Mouse (Mus musculus): Measurements from ENCODE around the gene Gng7. TPM values are rescaled to one million over a fixed set of nuclear protein-coding genes. Genes with fewer than 3 reads are reported as not detected.

The Gng7 gene
- polyA plus RNA-seq, 1 experiment from 2014 or later = 10.9 TPM

DNA sequence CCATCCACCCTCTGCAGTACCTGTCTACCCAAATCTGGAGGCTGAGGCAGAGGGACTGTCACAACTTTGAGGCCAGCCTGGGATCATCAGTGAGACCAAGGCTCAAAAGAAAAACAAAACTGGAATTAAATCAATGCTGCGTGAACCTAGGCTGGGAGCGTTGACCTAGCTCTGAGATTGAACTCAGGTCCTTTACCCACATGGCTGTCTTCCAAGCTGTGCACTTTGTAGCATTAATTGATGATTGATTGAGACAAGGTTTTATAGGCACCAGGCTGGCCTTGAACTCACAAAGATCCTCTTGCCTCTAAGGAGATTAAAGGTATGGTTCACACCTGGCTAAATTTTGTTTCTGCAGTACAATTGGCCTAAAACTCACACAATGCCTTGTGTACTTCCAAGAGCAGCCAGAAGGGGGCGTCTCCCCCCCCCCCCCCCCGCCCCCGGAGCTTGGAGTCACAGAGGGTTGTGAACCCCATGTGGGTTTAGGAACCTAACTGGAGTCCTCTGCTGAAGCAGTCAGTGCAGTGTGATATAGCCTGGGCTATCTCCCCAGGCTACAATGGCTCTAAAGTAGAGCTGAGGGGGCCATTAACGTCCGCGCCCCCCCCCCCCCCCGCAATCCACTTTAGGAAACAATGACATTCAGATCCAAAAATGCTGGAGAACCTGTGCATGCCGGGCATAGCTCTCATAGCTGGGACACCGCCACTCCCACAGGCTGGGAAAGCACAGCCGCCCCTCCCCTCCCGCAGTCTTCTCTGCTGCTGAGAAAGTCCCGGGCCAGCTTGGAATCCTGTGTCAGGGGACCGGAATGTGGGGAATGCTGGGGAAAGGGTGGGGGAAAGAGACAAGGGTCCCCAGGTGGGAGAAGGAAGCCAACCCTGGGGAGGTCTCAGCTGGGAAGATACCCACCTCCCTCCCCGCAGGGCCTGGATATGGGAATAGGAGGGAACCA is 53.9 kb downstream of the Gng7 start:
- H3K9ac ChIP-seq (replicated peaks) = no peak overlapping the region
- 0 out of 2 replicates have a peak, but pooled peaks have one; percentile 12 for ATAC-seq
- H3K4me2 ChIP-seq (replicated peaks) = no peak overlapping the region
- H3K27ac ChIP-seq = no peak overlapping the region
- no peaks in the 10 kb centered on the region for H3K9me3 ChIP-seq
- H3K36me3 ChIP-seq = no peaks in the 10 kb centered on the region
- no peaks in the 10 kb centered on the region for H3K27me3 ChIP-seq
- no peak overlapping the region for H3K4me3 ChIP-seq (replicated peaks)
- 0 out of 2 replicates have a peak, but pooled peaks cover 8% of the 10 kb centered on the region for H3K4me1 ChIP-seq (replicated peaks)
- 13% methylated on average over 15 of the region's 16 CpGs for WGBS

DNA sequence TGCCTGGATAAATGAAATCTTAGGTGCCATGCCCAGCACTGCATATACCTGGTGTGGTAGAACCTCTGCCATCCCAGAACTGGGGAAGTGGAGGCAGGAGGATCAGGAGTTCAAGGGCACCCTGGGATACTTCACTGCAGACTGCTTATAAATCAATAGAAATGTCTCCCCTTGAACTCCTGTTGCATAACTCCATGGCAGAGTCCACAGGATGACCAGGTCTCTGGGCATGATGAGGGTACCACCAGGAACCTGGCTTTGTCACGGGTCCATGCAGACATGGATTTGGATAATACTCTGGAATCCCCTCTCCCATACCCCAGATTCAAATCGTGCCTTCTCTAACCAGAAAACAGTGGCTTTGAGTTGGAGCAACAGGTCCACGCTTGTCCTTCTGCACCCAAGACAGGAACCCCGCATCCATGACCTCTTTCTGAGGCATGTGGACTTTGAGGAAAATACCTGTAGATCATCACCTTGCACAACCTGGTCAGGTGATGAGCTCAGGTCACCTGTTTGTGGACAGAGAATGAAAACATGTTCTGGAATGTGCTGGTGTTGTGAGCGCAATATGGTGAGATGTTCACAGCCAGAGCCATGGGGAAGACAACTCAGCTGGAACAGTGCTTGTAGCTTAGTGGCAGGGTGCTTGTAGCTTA is 55.6 kb downstream of the Gng7 start:
- H3K4me3 ChIP-seq (replicated peaks) = no peak overlapping the region
- no peaks in the 10 kb centered on the region for H3K36me3 ChIP-seq
- peaks cover 8% of the 10 kb centered on the region; the same call in 1 of the 2 replicates for H3K4me1 ChIP-seq (replicated peaks)
- H3K4me2 ChIP-seq (replicated peaks) = no peak overlapping the region
- no peaks in the 10 kb centered on the region for H3K27me3 ChIP-seq
- no peaks in the 10 kb centered on the region for H3K9me3 ChIP-seq
- H3K9ac ChIP-seq (replicated peaks) = no peak overlapping the region
- no peak for ATAC-seq
- no peak overlapping the region for H3K27ac ChIP-seq
- WGBS = 87% methylated on average over 5 of the region's 5 CpGs

DNA sequence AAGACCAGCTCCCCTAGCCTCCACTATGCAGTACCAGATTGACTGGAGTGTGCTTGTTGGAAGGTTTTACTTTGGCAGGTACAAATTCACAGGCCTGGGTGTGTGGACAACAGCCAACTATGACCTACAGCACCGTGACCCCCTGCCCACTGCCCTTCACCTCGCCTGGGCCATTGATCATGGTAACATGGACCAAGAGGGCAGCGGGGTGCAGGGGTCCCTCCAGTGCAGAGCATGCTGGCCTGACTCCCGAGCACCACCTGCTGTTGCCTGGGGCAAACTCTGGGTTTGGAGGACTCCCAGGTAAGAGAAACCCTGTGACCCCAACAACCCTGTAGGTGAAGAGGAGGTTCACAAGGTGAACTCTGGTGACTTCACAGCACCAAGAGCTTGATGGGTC is 57.0 kb downstream of the Gng7 start:
- H3K4me1 ChIP-seq (replicated peaks) = peaks cover 3% of the 10 kb centered on the region; the same call in 1 of the 2 replicates
- WGBS = 78% methylated on average over 4 of the region's 4 CpGs
- no peaks in the 10 kb centered on the region for H3K27me3 ChIP-seq
- ATAC-seq = no peak
- H3K36me3 ChIP-seq = no peaks in the 10 kb centered on the region
- H3K4me3 ChIP-seq (replicated peaks) = no peak overlapping the region
- H3K9me3 ChIP-seq = no peaks in the 10 kb centered on the region
- no peak overlapping the region for H3K27ac ChIP-seq
- no peak overlapping the region for H3K4me2 ChIP-seq (replicated peaks)
- no peak overlapping the region for H3K9ac ChIP-seq (replicated peaks)

DNA sequence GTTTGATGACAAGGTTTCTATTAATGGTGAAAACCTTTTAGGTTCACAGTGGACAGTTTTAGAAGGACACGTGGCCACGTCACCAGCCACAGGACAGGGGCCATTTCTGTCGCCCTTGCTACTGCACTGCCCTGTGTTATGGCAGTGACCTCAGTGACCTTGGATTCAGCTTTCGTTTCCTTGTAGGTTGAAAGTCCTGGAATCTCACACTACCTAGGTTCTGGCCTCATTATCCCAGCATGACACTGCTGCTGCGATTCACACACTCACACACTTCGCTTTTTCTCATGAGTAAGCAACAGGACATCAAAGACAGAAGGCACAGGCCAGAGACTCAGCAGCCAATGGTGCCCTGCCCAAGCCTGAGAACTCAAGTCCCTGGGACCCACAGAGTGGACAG is 57.8 kb downstream of the Gng7 start:
- no peaks in the 10 kb centered on the region for H3K27me3 ChIP-seq
- peaks cover 3% of the 10 kb centered on the region; the same call in 1 of the 2 replicates for H3K4me1 ChIP-seq (replicated peaks)
- no peak overlapping the region for H3K4me2 ChIP-seq (replicated peaks)
- no peaks in the 10 kb centered on the region for H3K36me3 ChIP-seq
- WGBS = 81% methylated on average over 6 of the region's 6 CpGs
- no peaks in the 10 kb centered on the region for H3K9me3 ChIP-seq
- no peak overlapping the region for H3K27ac ChIP-seq
- ATAC-seq = no peak
- H3K9ac ChIP-seq (replicated peaks) = no peak overlapping the region
- no peak overlapping the region for H3K4me3 ChIP-seq (replicated peaks)

DNA sequence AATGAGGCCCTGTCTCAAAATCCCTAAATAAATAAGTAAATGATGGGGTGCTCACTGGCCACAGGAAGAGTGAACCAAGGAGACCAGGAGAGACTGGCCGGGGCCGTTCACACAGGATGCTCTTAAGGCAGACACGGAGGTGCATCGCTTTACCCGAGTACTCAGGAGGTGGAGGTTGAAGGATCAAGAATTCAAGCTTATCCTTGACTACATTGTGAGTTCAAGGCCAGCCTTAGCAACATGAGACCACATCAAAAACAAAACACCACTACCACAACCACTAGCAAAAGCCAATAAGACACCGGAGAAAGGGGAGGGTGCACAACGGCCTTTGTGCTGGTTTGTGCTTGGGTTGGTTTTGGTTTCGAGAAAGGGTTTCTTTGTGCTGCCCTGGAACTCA is 58.4 kb downstream of the Gng7 start:
- Histone ChIP-seq H3K9me3 (no peaks in the 10 kb centered on the region), H3K27ac (no peak overlapping the region), H3K9ac (replicated peaks) (no peak overlapping the region), H3K4me1 (replicated peaks) (peaks cover 3% of the 10 kb centered on the region; the same call in 1 of the 2 replicates), H3K36me3 (no peaks in the 10 kb centered on the region), H3K4me3 (replicated peaks) (no peak overlapping the region), H3K4me2 (replicated peaks) (no peak overlapping the region), H3K27me3 (no peaks in the 10 kb centered on the region)
- ATAC-seq = no peak
- WGBS = 95% methylated on average over 8 of the region's 8 CpGs

DNA sequence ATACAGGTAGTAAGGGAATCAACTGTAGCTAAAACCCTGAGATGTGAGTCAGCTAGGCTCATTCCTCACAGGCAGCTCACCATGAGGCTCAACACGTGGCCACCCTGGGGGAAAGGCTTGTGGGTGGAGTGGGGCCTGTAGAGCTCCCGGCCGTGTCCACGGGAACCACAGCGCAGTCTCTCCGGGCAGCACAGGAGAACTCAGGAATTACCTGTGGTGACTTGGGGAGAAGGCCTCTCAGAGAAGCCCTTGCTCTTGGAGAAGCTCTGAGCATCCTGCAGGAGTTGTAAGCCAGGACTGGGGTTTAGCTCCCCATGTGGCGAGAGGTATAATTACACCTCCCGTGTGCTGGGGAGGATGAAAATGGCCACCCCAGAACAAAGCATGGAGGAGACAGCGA is 59.2 kb downstream of the Gng7 start:
- Histone ChIP-seq H3K4me2 (replicated peaks) (no peak overlapping the region), H3K27me3 (no peaks in the 10 kb centered on the region), H3K4me1 (replicated peaks) (no peaks in the 10 kb centered on the region; the same call in 1 of the 2 replicates), H3K9ac (replicated peaks) (no peak overlapping the region), H3K9me3 (no peaks in the 10 kb centered on the region), H3K27ac (no peak overlapping the region), H3K4me3 (replicated peaks) (no peak overlapping the region), H3K36me3 (no peaks in the 10 kb centered on the region)
- 22% methylated on average over 9 of the region's 9 CpGs for WGBS
- peak; percentile 51; the same call in 1 of the 2 replicates for ATAC-seq

DNA sequence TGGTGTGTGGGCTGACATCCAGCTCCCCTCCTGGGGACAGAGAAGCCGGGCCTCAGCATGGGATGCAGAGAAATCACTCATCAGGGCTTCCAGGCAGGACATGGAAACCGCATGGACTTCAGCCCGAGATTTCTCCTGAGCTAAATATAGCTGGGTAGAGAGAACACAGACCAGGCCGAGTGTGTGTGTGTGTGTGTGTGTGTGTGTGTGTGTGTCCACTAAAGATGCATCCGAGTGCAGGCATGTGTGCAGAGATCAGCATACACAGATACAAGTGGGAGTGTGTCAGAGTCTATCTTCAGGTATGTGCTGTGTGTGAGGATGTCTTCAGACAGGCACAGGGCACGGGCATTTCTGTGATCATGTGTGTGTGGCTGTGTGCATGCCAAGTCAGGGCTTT is 59.9 kb downstream of the Gng7 start:
- Histone ChIP-seq H3K4me2 (replicated peaks) (no peak overlapping the region), H3K27ac (no peak overlapping the region), H3K27me3 (0 out of 2 replicates have a peak, but pooled peaks cover under 1% of the 10 kb centered on the region), H3K4me1 (replicated peaks) (no peaks in the 10 kb centered on the region; the same call in 1 of the 2 replicates), H3K9me3 (no peaks in the 10 kb centered on the region), H3K4me3 (replicated peaks) (no peak overlapping the region), H3K9ac (replicated peaks) (no peak overlapping the region), H3K36me3 (no peaks in the 10 kb centered on the region)
- WGBS = 70% methylated on average over 6 of the region's 6 CpGs
- ATAC-seq = no peak

DNA sequence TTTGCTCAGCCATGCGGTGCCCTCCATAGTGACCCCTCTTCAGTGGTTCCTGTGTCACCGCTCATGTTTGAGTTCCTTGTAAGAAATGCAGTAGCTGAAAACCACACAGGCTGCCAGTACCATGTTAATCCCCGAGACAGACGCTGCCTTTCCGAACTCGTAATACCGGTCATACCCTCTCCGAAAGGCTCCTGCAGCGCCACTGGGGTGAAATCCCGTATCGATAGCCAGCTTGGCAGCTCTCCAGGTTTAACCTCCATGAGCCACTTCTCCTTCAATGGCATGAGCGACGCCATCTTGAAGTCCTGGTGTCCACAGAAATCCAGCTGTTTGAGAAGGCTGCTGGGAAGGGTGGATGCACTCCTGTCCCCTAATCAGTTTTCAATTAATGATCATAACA is 60.3 kb downstream of the Gng7 start:
- Histone ChIP-seq H3K4me3 (replicated peaks) (no peak overlapping the region), H3K4me2 (replicated peaks) (no peak overlapping the region), H3K9ac (replicated peaks) (no peak overlapping the region), H3K27ac (no peak overlapping the region), H3K27me3 (0 out of 2 replicates have a peak, but pooled peaks cover 5% of the 10 kb centered on the region), H3K9me3 (no peaks in the 10 kb centered on the region), H3K36me3 (no peaks in the 10 kb centered on the region), H3K4me1 (replicated peaks) (no peaks in the 10 kb centered on the region; the same call in 1 of the 2 replicates)
- WGBS = 81% methylated on average over 13 of the region's 13 CpGs
- ATAC-seq = no peak

DNA sequence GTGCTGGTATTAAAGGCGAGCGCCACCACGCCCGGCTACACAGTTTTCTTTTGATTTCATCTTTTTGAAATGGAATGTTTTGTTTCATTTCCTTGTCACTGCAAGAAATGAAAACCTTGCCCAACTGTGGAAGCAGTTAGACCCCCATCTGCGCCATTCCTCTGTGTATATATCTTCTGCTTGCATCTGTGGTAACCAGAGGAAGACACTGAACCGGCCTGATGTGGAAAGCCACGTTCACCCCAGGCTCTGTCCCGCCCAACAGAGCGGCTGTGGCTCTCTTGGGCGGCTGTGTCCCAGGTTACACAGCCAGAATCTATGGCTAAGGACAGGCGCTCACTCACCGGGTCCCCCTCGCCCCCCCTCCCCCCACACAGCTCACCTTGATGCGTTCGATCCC is 62.3 kb downstream of the Gng7 start:
- H3K4me1 ChIP-seq (replicated peaks) = no peaks in the 10 kb centered on the region; the same call in 1 of the 2 replicates

DNA sequence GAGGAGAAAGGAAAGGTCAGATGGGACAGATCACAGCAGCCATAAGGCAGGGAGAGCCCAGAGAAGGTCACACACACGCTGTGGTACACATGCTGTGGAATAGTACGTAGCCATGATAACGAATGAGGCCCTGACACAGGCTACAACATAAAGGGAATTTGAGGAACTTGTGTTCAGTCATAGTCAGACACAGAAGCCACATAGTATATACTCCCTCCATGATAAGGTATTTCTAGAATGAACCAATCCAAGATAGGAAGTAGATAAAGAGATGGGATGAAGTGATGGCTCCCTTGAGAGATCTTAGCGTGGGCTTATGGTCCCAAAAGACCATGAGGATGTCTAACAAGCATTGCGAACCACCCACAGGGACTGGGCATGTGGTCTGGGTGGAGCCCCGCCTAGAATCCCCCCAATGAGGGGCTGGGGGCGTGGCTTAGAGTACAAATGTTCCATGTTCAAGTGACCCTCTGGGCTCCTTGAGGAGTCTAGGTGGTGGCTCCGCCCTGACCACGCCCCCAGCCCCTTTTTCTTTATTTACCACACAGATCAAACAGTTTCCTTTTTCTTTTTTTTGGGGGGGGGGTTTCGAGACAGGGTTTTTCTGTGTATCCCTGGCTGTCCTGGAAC is 62.9 kb downstream of the Gng7 start:
- ATAC-seq = no peak
- Histone ChIP-seq H3K4me2 (replicated peaks) (no peak overlapping the region), H3K27ac (no peak overlapping the region), H3K4me3 (replicated peaks) (no peak overlapping the region), H3K36me3 (no peaks in the 10 kb centered on the region), H3K9ac (replicated peaks) (no peak overlapping the region), H3K27me3 (0 out of 2 replicates have a peak, but pooled peaks cover 6% of the 10 kb centered on the region), H3K4me1 (replicated peaks) (peaks cover 3% of the 10 kb centered on the region; the same call in 1 of the 2 replicates), H3K9me3 (no peaks in the 10 kb centered on the region)
- WGBS = 79% methylated on average over 10 of the region's 10 CpGs

More for the DNA sequence above, 62.3 kb downstream of the Gng7 start:
- Histone ChIP-seq H3K36me3 (no peaks in the 10 kb centered on the region), H3K9me3 (no peaks in the 10 kb centered on the region), H3K27me3 (0 out of 2 replicates have a peak, but pooled peaks cover 6% of the 10 kb centered on the region), H3K27ac (no peak overlapping the region), H3K4me3 (replicated peaks) (no peak overlapping the region), H3K4me2 (replicated peaks) (no peak overlapping the region), H3K9ac (replicated peaks) (no peak overlapping the region)
- 78% methylated on average over 15 of the region's 15 CpGs for whole genome bisulfite sequencing
- no peak for ATAC-seq

DNA sequence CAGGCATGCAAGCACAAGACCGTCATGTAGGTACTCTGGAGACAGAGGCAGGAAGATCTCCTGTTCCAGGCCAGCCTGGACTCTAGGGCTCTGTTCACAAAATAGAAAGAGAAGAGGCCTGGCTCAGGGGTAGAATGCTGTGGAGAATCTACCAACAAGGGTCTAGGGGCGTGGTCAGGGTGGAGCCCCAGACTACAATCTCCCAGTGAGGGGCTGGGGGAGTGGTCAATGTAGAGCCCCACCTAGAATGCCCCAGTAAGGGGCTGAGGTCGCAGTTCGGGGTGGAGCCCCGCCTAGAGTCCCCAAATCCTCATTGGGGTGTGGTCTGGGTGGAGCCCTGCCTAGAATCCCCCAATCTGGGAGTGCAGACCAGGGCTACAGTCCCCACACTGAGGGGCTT is 64.4 kb downstream of the Gng7 start:
- Histone ChIP-seq H3K9ac (replicated peaks) (no peak overlapping the region), H3K36me3 (no peaks in the 10 kb centered on the region), H3K9me3 (no peaks in the 10 kb centered on the region), H3K4me1 (replicated peaks) (0 out of 2 replicates have a peak, but pooled peaks cover 3% of the 10 kb centered on the region), H3K27me3 (0 out of 2 replicates have a peak, but pooled peaks cover 6% of the 10 kb centered on the region), H3K4me3 (replicated peaks) (no peak overlapping the region), H3K27ac (no peak overlapping the region), H3K4me2 (replicated peaks) (no peak overlapping the region)
- ATAC-seq = no peak
- 27% methylated on average over 5 of the region's 5 CpGs for WGBS
